Mouse (Mus musculus): ENCODE measurements at regions not wholly inside any gene's neighbourhood (a gene's known extent, or its start where the extent isn't known, plus 50 kb on each side); places are given as distances from the start of the nearest gene placed in this dataset.

- no peak for DNase-seq (ENCODE audit: low spot score)
- H3K4me1 ChIP-seq (ENCODE audit: control insufficient read depth, insufficient read depth, low read length) = no peaks in the 10 kb centered on the region
- no peak for ATAC-seq (ENCODE audit: low read depth)
- no peak overlapping the region for H3K4me2 ChIP-seq (ENCODE audit: low read depth, low read length)
- H3K27ac ChIP-seq (replicated peaks; ENCODE audit: low read depth, low read length) = no peak overlapping the region
- no peaks in the 10 kb centered on the region for H3K36me3 ChIP-seq (ENCODE audit: control insufficient read depth, insufficient read depth, low read length)
- H3K9me3 ChIP-seq (ENCODE audit: control insufficient read depth, low read length) = no peaks in the 10 kb centered on the region
- H3K27me3 ChIP-seq (replicated peaks; ENCODE audit: control insufficient read depth, insufficient read depth, low read length) = no peaks in the 10 kb centered on the region
- H3K9ac ChIP-seq (ENCODE audit: low read depth, low read length) = no peak overlapping the region
- no peak overlapping the region for H3K4me3 ChIP-seq (ENCODE audit: low read depth, low read length)
These were observed 491.6 kb upstream of the Btbd3 start for GRCm38 (mm10) chr2:137764785-137765184.

GRCm38 (mm10) chr2:137759455-137759854 lies 496.9 kb upstream of the Btbd3 start:
- H3K9ac ChIP-seq (ENCODE audit: low read depth, low read length) = no peak overlapping the region
- H3K4me1 ChIP-seq (ENCODE audit: control insufficient read depth, insufficient read depth, low read length) = peaks cover 6% of the 10 kb centered on the region
- H3K27ac ChIP-seq (replicated peaks; ENCODE audit: low read depth, low read length) = no peak overlapping the region
- no peak overlapping the region for H3K4me3 ChIP-seq (ENCODE audit: low read depth, low read length)
- WGBS = 78% methylated on average over 2 of the region's 2 CpGs
- ATAC-seq (ENCODE audit: low read depth) (no peak), DNase-seq (ENCODE audit: low spot score) (no peak)
- H3K27me3 ChIP-seq (replicated peaks; ENCODE audit: control insufficient read depth, insufficient read depth, low read length) = no peaks in the 10 kb centered on the region
- H3K4me2 ChIP-seq (ENCODE audit: low read depth, low read length) = no peak overlapping the region
- no peaks in the 10 kb centered on the region for H3K9me3 ChIP-seq (ENCODE audit: control insufficient read depth, low read length)
- no peaks in the 10 kb centered on the region for H3K36me3 ChIP-seq (ENCODE audit: control insufficient read depth, insufficient read depth, low read length)

GRCm38 (mm10) chr2:137758389-137758788 lies 498.0 kb upstream of the Btbd3 start:
- WGBS = 66% methylated on average over 4 of the region's 4 CpGs
- no peak overlapping the region for H3K9ac ChIP-seq (ENCODE audit: low read depth, low read length)

GRCm38 (mm10) chr2:137757231-137758212 lies 498.8 kb upstream of the Btbd3 start:
- Histone ChIP-seq H3K4me1 (ENCODE audit: control insufficient read depth, insufficient read depth, low read length) (peaks cover 6% of the 10 kb centered on the region), H3K4me2 (ENCODE audit: low read depth, low read length) (no peak overlapping the region), H3K27me3 (replicated peaks; ENCODE audit: control insufficient read depth, insufficient read depth, low read length) (no peaks in the 10 kb centered on the region), H3K9me3 (ENCODE audit: control insufficient read depth, low read length) (no peaks in the 10 kb centered on the region), H3K9ac (ENCODE audit: low read depth, low read length) (no peak overlapping the region), H3K36me3 (ENCODE audit: control insufficient read depth, insufficient read depth, low read length) (no peaks in the 10 kb centered on the region), H3K4me3 (ENCODE audit: low read depth, low read length) (no peak overlapping the region), H3K27ac (replicated peaks; ENCODE audit: low read depth, low read length) (no peak overlapping the region)
- DNase-seq (ENCODE audit: low spot score) (no peak), ATAC-seq (ENCODE audit: low read depth) (peak; percentile 33)
- 50% methylated on average over 13 of the region's 13 CpGs for WGBS

More at GRCm38 (mm10) chr2:137758389-137758788, 498.0 kb upstream of the Btbd3 start:
- H3K4me3 ChIP-seq (ENCODE audit: low read depth, low read length) = no peak overlapping the region
- no peak for ATAC-seq (ENCODE audit: low read depth)
- H3K4me1 ChIP-seq (ENCODE audit: control insufficient read depth, insufficient read depth, low read length) = peaks cover 6% of the 10 kb centered on the region
- H3K36me3 ChIP-seq (ENCODE audit: control insufficient read depth, insufficient read depth, low read length) = no peaks in the 10 kb centered on the region
- DNase-seq (ENCODE audit: low spot score) = no peak
- H3K27ac ChIP-seq (replicated peaks; ENCODE audit: low read depth, low read length) = no peak overlapping the region
- H3K4me2 ChIP-seq (ENCODE audit: low read depth, low read length) = no peak overlapping the region
- no peaks in the 10 kb centered on the region for H3K9me3 ChIP-seq (ENCODE audit: control insufficient read depth, low read length)
- no peaks in the 10 kb centered on the region for H3K27me3 ChIP-seq (replicated peaks; ENCODE audit: control insufficient read depth, insufficient read depth, low read length)

GRCm38 (mm10) chr2:137756220-137756619 lies 500.1 kb upstream of the Btbd3 start:
- Histone ChIP-seq H3K9ac (ENCODE audit: low read depth, low read length) (no peak overlapping the region), H3K9me3 (ENCODE audit: control insufficient read depth, low read length) (no peaks in the 10 kb centered on the region), H3K27ac (replicated peaks; ENCODE audit: low read depth, low read length) (0 out of 2 replicates have a peak overlapping the region, but pooled peaks have one; percentile 16), H3K4me3 (ENCODE audit: low read depth, low read length) (no peak overlapping the region), H3K4me2 (ENCODE audit: low read depth, low read length) (peak overlapping the region; percentile 27), H3K4me1 (ENCODE audit: control insufficient read depth, insufficient read depth, low read length) (peaks cover 6% of the 10 kb centered on the region), H3K27me3 (replicated peaks; ENCODE audit: control insufficient read depth, insufficient read depth, low read length) (no peaks in the 10 kb centered on the region), H3K36me3 (ENCODE audit: control insufficient read depth, insufficient read depth, low read length) (no peaks in the 10 kb centered on the region)
- WGBS = 6% methylated on average over 3 of the region's 3 CpGs
- ATAC-seq (ENCODE audit: low read depth) (peak; percentile 53; the same call in 1 of the 2 replicates), DNase-seq (ENCODE audit: low spot score) (peak; percentile 64)

GRCm38 (mm10) chr2:137754481-137754880 lies 501.9 kb upstream of the Btbd3 start:
- Histone ChIP-seq H3K27me3 (replicated peaks; ENCODE audit: control insufficient read depth, insufficient read depth, low read length) (no peaks in the 10 kb centered on the region), H3K9ac (ENCODE audit: low read depth, low read length) (no peak overlapping the region), H3K4me3 (ENCODE audit: low read depth, low read length) (no peak overlapping the region), H3K9me3 (ENCODE audit: control insufficient read depth, low read length) (no peaks in the 10 kb centered on the region), H3K36me3 (ENCODE audit: control insufficient read depth, insufficient read depth, low read length) (no peaks in the 10 kb centered on the region), H3K27ac (replicated peaks; ENCODE audit: low read depth, low read length) (no peak overlapping the region), H3K4me2 (ENCODE audit: low read depth, low read length) (no peak overlapping the region), H3K4me1 (ENCODE audit: control insufficient read depth, insufficient read depth, low read length) (peaks cover 6% of the 10 kb centered on the region)
- 87% methylated on average over 3 of the region's 3 CpGs for WGBS
- no peak for ATAC-seq (ENCODE audit: low read depth)
- no peak for DNase-seq (ENCODE audit: low spot score)

GRCm38 (mm10) chr2:137732410-137732809 lies 524.0 kb upstream of the Btbd3 start:
- Histone ChIP-seq H3K27ac (replicated peaks; ENCODE audit: low read depth, low read length) (no peak overlapping the region), H3K36me3 (ENCODE audit: control insufficient read depth, insufficient read depth, low read length) (no peaks in the 10 kb centered on the region), H3K4me1 (ENCODE audit: control insufficient read depth, insufficient read depth, low read length) (peaks cover 9% of the 10 kb centered on the region; the same call in 1 of the 2 replicates), H3K9ac (ENCODE audit: low read depth, low read length) (no peak overlapping the region), H3K9me3 (ENCODE audit: control insufficient read depth, low read length) (no peaks in the 10 kb centered on the region), H3K27me3 (replicated peaks; ENCODE audit: control insufficient read depth, insufficient read depth, low read length) (no peaks in the 10 kb centered on the region), H3K4me2 (ENCODE audit: low read depth, low read length) (no peak overlapping the region), H3K4me3 (ENCODE audit: low read depth, low read length) (no peak overlapping the region)
- 16% methylated on average over 2 of the region's 2 CpGs for WGBS
- ATAC-seq (ENCODE audit: low read depth) (peak; percentile 62; the same call in 1 of the 2 replicates), DNase-seq (ENCODE audit: low spot score) (peak; percentile 85)

- WGBS = 64% methylated on average over 12 of the region's 12 CpGs
These were observed 525.9 kb upstream of the Btbd3 start for GRCm38 (mm10) chr2:137730472-137730931.

More at GRCm38 (mm10) chr2:137730472-137730931, 525.9 kb upstream of the Btbd3 start:
- DNase-seq (ENCODE audit: low spot score) (peak; percentile 18), ATAC-seq (ENCODE audit: low read depth) (peak; percentile 33; the same call in 1 of the 2 replicates)
- Histone ChIP-seq H3K4me3 (ENCODE audit: low read depth, low read length) (no peak overlapping the region), H3K36me3 (ENCODE audit: control insufficient read depth, insufficient read depth, low read length) (no peaks in the 10 kb centered on the region), H3K9me3 (ENCODE audit: control insufficient read depth, low read length) (no peaks in the 10 kb centered on the region), H3K4me1 (ENCODE audit: control insufficient read depth, insufficient read depth, low read length) (peaks cover 9% of the 10 kb centered on the region; the same call in 1 of the 2 replicates), H3K4me2 (ENCODE audit: low read depth, low read length) (no peak overlapping the region), H3K27me3 (replicated peaks; ENCODE audit: control insufficient read depth, insufficient read depth, low read length) (no peaks in the 10 kb centered on the region), H3K9ac (ENCODE audit: low read depth, low read length) (no peak overlapping the region), H3K27ac (replicated peaks; ENCODE audit: low read depth, low read length) (no peak overlapping the region)
